Mouse (Mus musculus): ENCODE measurements around the gene Slc26a10. TPM values are rescaled to one million over a fixed set of nuclear protein-coding genes. Genes with fewer than 3 reads are reported as not detected.
"Not testable (repeated sequence)": the region's sequence is repeated elsewhere in the genome, so short reads cannot be mapped to it uniquely, and the experiment has no call there.

Gene Slc26a10
- polyA plus RNA-seq, 1 experiment from 2014 or later, result 1.1 TPM

DNA sequence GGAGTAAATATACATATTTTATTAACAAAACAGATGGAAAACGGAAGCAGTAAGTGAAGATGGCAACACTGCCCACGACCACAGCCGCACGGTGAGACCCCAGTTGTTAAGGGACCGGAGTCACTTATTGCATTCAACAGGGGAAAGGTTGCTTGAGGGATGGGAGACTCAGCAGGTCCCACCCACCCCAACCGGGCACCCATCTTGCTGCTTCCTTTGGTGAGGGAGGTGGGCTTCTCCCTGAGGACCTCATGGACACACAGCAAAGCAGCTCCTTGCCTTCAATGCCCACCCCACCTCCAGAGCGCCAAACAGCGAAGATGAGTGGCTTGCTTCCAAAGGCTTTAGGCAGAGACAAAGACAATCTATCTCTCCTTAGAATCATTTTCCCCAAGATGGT is 16.7 kb upstream of the Slc26a10 start:
- Histone ChIP-seq H3K4me3 (replicated peaks) (no peak overlapping the region), H3K9ac (no peak overlapping the region), H3K9me3 (no peaks in the 10 kb centered on the region), H3K4me1 (peaks cover 18% of the 10 kb centered on the region), H3K4me2 (no peak overlapping the region), H3K36me3 (peaks cover 31% of the 10 kb centered on the region), H3K27me3 (replicated peaks) (no peaks in the 10 kb centered on the region), H3K27ac (peak overlapping the region; percentile 48)
- WGBS, result 89% methylated on average over 8 of the region's 8 CpGs
- no peak for ATAC-seq (ENCODE audit: insufficient read depth, low FRiP score, low read depth)

DNA sequence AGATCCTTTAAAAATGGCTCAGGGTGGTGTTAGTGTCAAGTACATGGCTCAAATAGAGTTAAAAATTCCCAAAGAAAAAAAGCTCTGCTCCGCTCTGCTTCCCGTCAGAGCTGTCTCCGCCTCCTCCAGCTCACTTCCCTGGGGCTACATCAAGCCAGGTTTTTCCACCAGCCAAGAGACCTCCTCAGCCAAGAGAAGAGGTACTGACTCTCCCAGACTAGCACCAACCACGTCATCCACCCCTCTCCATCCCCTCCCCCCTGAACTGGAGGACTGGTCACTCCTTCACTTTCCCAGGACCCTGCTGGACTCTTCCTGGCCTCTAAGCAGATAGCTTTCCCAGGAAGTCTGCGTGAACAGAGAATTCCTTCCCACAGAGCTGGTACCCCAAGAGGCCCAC is 15.9 kb upstream of the Slc26a10 start:
- WGBS, result 13% methylated on average over 5 of the region's 5 CpGs
- no peaks in the 10 kb centered on the region for H3K27me3 ChIP-seq (replicated peaks)
- H3K4me1 ChIP-seq, result peaks cover 19% of the 10 kb centered on the region
- peak overlapping the region; percentile 94 for H3K27ac ChIP-seq
- peak; percentile 80 for ATAC-seq (ENCODE audit: insufficient read depth, low FRiP score, low read depth)
- H3K9me3 ChIP-seq, result no peaks in the 10 kb centered on the region
- H3K4me2 ChIP-seq, result peak overlapping the region; percentile 96
- peaks cover 31% of the 10 kb centered on the region for H3K36me3 ChIP-seq
- peak overlapping the region; percentile 97 for H3K4me3 ChIP-seq (replicated peaks)
- no peak overlapping the region for H3K9ac ChIP-seq

DNA sequence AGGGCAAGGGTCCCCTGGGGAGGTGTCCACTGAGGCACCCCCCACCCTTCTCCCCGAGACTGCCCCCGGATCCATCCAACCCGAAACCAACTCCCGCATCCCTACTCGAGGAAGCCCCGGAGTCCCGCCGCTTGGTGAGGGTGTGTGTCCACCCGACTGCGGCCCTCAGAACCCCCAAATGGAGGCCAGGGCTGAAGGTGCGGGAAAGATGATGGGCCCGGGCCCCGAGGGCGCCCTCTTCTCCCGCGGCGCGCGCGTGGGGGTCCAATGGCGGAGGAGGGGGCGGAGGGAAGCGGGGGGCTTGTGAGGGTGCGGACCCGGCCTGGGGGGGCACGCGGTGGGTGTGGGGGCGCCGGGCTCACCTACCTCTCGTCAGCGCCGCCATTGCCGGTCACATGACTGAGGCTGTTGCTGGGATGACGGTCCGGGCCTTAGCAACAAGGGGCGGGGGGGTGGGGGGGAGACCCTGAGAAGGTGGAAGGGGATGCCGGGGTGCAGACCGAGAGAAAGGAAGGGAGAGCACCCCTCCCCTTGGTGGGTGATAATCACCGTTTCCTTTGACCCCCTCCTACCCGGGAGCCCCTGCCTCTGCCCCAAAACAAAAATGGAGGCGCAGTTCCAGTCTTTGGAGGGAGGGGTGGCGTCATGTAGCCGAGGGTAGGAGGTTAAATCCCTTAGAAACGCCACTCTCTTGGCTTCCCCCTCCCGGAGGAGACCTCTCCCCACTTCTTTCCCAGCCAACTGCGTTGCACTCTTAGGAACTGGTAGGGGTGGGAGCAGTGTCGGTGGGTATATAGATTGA is 15.1 kb upstream of the Slc26a10 start, which contains the start of gene Dtx3:
Gene Dtx3, minus strand, starts transcription at position 401 of the 802 bp plus-strand sequence.
- ATAC-seq (ENCODE audit: insufficient read depth, low FRiP score, low read depth), result peak; percentile 37; the same call in 1 of the 2 replicates
- Histone ChIP-seq H3K9me3 (no peaks in the 10 kb centered on the region), H3K4me3 (replicated peaks) (peak within 1 kb of the TSS; percentile 97), H3K4me1 (peaks cover 27% of the 10 kb centered on the region), H3K36me3 (peaks cover 30% of the 10 kb centered on the region), H3K9ac (peak within 1 kb of the TSS; percentile 74), H3K4me2 (peak within 1 kb of the TSS; percentile 96), H3K27me3 (replicated peaks) (no peaks in the 10 kb centered on the region), H3K27ac (peak within 1 kb of the TSS; percentile 94)
- WGBS, result under 1% methylated on average over 37 of the region's 47 CpGs

DNA sequence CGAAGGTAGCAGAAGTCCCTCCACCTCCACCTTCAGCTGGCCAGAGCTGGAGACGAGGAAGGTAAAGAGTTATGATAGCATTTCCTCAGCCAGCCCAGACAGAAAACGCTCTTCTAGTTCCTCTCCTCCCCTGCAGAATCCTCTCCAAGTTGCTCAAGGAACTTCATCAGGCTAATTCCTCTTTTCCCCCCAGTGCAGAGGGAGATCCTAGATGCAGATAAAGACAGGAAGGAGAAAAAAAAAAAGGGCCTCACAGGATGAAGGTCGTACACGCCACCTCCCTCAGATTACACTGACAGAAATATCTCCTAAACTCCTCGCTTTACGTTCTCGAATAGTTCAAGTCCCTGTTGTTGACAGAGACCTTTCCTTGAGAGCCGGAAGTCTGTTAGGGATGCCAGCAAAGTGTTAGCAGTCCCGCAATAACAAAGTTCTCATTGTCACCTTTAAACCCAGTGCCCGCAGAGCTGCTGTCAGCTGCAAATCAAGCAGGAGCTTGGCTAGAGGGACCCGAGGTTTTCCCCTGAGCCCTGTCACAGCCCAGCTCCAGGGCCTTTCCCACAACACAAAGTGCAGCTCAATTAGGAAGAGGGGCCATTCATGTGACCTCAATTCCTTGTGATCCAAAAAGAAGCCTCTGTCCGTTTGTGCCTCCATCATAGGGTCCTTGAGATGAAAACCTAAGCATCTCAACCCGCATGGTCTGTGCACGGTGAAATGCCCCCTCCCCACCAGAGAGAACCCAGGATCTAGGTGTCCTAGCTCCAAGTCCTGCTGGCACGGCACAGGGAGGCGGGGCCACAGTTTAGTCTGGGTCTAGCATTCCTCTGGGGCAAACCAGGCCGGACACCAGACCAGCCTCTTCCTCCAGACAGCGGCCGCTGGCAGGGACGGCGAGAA is 14.2 kb upstream of the Slc26a10 start:
- 9% methylated on average over 22 of the region's 22 CpGs for WGBS

DNA sequence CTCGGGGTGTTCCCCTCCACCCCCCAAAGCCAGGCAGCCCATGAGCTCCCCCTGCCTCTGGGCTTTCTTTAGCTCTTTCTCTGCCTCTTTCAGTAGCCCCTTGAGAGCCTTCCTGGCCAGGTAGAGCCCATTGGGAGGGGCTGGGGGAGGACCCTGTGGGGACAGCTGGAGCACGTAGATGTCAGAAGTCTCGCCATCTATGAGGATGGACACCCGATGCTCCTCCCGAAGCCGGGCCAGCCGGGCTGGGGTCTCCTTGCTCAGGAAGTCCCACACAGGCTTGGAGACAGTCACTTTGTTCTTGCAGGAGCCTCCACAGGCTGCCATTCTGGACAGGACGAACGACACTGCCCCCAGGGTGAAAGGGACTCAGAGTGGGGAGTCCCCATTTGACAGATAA is 12.6 kb upstream of the Slc26a10 start:
- Histone ChIP-seq H3K4me1 (peaks cover 46% of the 10 kb centered on the region), H3K9me3 (no peaks in the 10 kb centered on the region), H3K4me2 (no peak overlapping the region), H3K36me3 (peaks cover 18% of the 10 kb centered on the region), H3K27me3 (replicated peaks) (no peaks in the 10 kb centered on the region), H3K4me3 (replicated peaks) (no peak overlapping the region), H3K27ac (no peak overlapping the region), H3K9ac (no peak overlapping the region)
- WGBS, result 79% methylated on average over 9 of the region's 9 CpGs
- no peak for ATAC-seq (ENCODE audit: insufficient read depth, low FRiP score, low read depth)

More for the DNA sequence above, 14.2 kb upstream of the Slc26a10 start:
- Histone ChIP-seq H3K4me2 (peak overlapping the region; percentile 96), H3K9me3 (no peaks in the 10 kb centered on the region), H3K27ac (peak overlapping the region; percentile 94), H3K4me3 (replicated peaks) (peak overlapping the region; percentile 97), H3K4me1 (peaks cover 36% of the 10 kb centered on the region), H3K27me3 (replicated peaks) (no peaks in the 10 kb centered on the region), H3K36me3 (peaks cover 25% of the 10 kb centered on the region), H3K9ac (peak overlapping the region; percentile 74)
- ATAC-seq (ENCODE audit: insufficient read depth, low FRiP score, low read depth), result 0 out of 2 replicates have a peak, but pooled peaks have one; percentile 29

DNA sequence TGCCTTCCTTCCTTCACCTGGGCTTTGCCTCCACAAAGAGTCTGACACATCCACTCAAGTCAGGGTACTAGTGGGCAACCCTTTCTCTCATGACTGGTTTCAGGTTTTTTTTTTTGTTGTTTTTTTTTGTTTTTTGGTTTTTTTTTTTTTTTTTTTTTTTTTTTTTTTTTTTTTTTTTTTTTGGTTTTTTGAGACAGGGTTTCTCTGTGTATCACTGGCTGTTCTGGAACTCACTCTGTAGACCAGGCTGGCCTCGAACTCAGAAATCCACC is 11.5 kb upstream of the Slc26a10 start:
- not testable (repeated sequence) for H3K9me3 ChIP-seq; H3K27me3 ChIP-seq (replicated peaks); H3K27ac ChIP-seq; H3K4me2 ChIP-seq; ATAC-seq (ENCODE audit: insufficient read depth, low FRiP score, low read depth); H3K4me3 ChIP-seq (replicated peaks); H3K9ac ChIP-seq
- H3K4me1 ChIP-seq, result peaks cover 46% of the 10 kb centered on the region
- peaks cover 15% of the 10 kb centered on the region for H3K36me3 ChIP-seq
- WGBS, result 93% methylated on average over 1 of the region's 1 CpGs

DNA sequence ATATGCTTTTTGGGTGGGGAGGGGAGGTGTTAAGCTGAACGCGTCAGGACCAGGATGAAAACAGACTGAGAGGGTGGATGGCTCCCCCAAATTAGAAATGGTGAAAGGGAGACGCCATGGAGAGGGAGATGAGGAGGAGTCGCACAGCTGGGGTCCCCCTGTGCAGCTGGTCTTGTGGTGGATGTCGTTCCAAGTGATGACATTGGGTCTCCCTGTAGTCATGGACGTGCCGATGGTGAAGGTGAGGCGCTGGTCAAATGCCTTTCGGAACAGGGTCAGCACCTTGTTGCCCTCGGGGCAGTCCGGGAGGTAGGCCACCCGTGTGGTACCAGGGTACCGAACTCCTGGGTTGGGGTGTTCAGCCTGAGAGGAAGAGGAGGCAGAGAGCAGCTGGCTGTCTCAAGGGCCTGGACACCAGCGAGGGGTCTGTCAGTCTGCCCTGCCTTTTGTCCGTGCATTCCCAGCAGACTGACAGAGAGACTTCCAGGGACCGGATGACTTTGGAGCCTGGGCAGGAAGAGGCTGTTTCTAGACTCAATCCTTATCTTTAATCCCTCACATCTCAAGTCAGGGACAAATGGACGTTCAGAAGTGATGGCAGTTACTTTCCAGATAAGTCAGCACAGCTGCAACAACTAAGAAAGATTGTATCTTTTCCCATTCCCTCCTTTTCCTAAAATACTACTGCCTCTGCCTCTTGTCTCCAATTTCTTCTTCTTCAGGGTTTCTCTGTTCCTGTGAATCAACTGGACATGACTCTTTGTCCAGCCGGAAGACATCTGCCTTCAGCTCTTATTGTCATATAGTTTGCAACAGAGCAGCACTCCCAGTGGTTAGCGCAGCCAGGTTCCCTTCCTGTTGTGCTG is 11.0 kb upstream of the Slc26a10 start:
- 76% methylated on average over 19 of the region's 19 CpGs for WGBS
- H3K9me3 ChIP-seq, result no peaks in the 10 kb centered on the region
- no peak overlapping the region for H3K4me3 ChIP-seq (replicated peaks)
- H3K27me3 ChIP-seq (replicated peaks), result no peaks in the 10 kb centered on the region
- H3K4me2 ChIP-seq, result no peak overlapping the region
- H3K9ac ChIP-seq, result no peak overlapping the region
- H3K4me1 ChIP-seq, result peaks cover 43% of the 10 kb centered on the region
- H3K36me3 ChIP-seq, result peaks cover 20% of the 10 kb centered on the region
- ATAC-seq (ENCODE audit: insufficient read depth, low FRiP score, low read depth), result no peak
- H3K27ac ChIP-seq, result peak overlapping the region; percentile 94

DNA sequence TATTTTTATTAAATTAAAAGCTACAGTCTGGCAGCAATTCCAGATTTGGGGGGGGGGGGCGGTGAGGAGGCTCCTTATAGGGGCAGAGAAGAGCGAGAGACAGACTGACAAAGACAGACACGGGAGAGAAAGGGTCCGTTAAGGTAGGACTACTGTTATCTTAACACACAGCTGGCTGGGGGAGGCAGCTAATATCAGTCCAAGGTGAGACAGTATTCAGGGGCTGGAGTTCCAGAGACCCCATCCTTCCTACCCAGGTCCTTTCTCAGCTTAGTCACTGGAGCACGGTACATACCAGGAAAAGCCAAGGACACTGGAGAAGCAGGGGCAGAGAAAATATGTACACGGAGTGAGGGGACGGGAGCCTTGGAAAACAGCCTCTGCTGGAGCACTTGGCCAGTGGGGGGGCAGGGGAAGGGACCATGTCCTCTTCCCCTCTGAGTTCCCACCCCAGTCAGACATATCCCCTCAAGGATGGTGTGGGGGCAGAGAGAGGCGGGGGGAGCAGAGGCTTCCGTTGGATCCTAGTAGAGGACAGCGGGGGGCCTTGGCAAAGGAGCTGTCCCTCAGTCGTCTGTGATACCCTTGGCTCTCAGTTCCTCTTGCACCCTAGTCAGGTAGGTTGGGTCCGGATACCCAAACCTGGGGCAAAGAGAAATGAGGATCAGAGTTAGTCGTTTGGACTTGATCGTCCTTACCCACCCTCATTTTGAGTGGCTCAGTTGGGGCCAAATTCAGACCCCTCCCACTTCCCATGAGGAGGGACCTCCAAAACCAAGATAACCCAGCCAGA is 10.1 kb upstream of the Slc26a10 start:
- Histone ChIP-seq H3K9ac (no peak overlapping the region), H3K4me1 (peaks cover 43% of the 10 kb centered on the region)

DNA sequence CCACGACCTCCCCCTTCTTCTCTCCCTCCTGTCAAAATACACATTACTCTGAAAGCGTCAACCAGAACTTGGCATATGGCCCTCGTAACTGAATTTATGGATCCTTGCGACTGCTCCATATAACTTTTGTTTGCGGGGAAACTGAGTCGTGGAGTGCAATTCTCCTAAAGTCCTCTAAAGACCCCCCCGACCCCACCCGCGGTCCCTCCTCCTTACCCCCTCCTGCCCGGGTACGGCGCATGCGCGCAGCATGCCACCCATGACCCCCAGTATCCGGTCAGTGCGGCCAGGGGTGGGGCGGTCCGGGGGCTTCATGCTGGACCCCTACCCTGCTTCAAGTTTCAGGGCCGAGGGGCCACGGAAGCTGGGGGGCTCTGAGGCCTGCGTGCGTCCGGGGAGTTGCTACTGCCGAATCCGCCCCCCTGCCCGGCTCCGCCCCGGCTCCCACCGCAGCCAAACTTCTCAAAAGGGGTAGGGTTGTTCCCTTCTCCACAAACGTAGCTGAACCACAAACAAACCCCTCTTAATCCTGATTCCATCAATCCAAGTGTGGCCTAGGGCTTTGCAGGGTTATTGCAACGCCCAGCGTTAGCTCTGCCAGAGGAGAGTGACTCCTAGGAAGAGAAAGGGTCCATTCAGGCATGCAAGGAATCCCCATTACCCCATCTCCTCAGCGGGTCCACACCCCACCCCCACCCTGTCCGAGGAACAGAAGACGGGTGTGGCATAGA is 9.4 kb upstream of the Slc26a10 start, which contains the start of gene Arhgef25:
Gene Arhgef25, minus strand, starts transcription at position 433 of the 731 bp plus-strand sequence.
- H3K4me1 ChIP-seq, result peaks cover 39% of the 10 kb centered on the region
- peak within 1 kb of the TSS; percentile 60 for H3K4me3 ChIP-seq (replicated peaks)
- H3K9ac ChIP-seq, result peak within 1 kb of the TSS; percentile 65
- peak; percentile 40 for ATAC-seq (ENCODE audit: insufficient read depth, low FRiP score, low read depth)
- H3K9me3 ChIP-seq, result no peaks in the 10 kb centered on the region
- 4% methylated on average over 33 of the region's 35 CpGs for WGBS
- peaks cover 25% of the 10 kb centered on the region for H3K36me3 ChIP-seq
- peak within 1 kb of the TSS; percentile 94 for H3K27ac ChIP-seq
- peak within 1 kb of the TSS; percentile 76 for H3K4me2 ChIP-seq
- no peaks in the 10 kb centered on the region for H3K27me3 ChIP-seq (replicated peaks)

More for the DNA sequence above, 10.1 kb upstream of the Slc26a10 start:
- peak overlapping the region; percentile 60 for H3K4me3 ChIP-seq (replicated peaks)
- no peaks in the 10 kb centered on the region for H3K27me3 ChIP-seq (replicated peaks)
- ATAC-seq (ENCODE audit: insufficient read depth, low FRiP score, low read depth), result no peak
- no peaks in the 10 kb centered on the region for H3K9me3 ChIP-seq
- peak overlapping the region; percentile 76 for H3K4me2 ChIP-seq
- H3K27ac ChIP-seq, result peak overlapping the region; percentile 94
- H3K36me3 ChIP-seq, result peaks cover 25% of the 10 kb centered on the region
- WGBS, result 40% methylated on average over 14 of the region's 14 CpGs

DNA sequence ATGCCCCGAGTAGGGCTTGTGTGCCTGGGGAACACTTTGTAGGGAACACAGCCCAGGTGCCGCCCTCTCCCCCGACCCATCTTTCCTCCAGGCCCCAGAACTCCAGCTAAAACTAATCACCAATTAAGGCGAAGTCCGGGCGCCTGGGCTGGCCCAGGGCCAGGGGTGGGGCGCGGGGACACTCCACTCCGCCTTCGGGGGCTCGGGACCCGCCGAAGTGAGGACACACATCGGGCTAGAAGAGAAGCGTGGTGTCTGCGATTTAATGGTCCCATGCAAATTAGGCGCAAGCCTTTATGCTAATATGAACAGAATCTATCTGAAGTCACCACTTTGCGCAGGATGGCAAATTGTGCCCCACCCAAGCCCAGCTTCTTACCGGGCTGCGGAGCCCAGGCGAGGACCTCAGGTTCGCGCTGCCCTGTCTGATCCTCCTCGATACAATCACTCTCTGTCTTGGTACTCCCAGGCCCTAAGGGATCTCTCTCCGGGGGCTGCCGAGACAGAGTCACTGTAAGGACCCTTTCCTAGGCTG is 8.7 kb upstream of the Slc26a10 start:
- peaks cover 33% of the 10 kb centered on the region for H3K4me1 ChIP-seq

More for the DNA sequence above, 8.7 kb upstream of the Slc26a10 start:
- Histone ChIP-seq H3K4me3 (replicated peaks) (peak overlapping the region; percentile 60), H3K27ac (peak overlapping the region; percentile 94), H3K9ac (peak overlapping the region; percentile 65), H3K36me3 (peaks cover 25% of the 10 kb centered on the region), H3K27me3 (replicated peaks) (no peaks in the 10 kb centered on the region), H3K9me3 (no peaks in the 10 kb centered on the region), H3K4me2 (peak overlapping the region; percentile 76)
- ATAC-seq (ENCODE audit: insufficient read depth, low FRiP score, low read depth), result 0 out of 2 replicates have a peak, but pooled peaks have one; percentile 8
- WGBS, result under 1% methylated on average over 26 of the region's 26 CpGs
